Comparison of ENCODE assay signal across 31 mouse cellular contexts in the genomic region with DNA sequence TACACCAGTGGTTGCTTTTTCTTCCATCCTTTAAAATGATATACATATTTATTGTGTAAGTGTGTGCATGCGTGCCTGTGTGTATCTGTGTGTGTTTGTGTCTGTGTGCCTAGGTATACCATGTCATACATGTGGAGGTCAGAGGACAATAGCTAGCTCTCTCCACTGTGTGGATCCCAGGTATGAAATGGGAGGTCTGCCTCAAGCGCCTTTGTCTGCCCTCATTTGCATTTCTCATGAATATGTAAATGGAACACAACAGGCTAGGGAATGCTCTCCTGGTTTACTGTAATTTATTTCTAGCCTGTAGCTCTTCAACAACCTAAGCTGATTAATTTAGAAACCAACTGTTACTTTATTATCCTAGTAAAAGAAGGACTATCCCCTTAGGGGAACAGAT. TPM values are rescaled to one million over a fixed set of nuclear protein-coding genes. Genes with fewer than 3 reads are reported as not detected.
DNase-seq lines count a peak whose midpoint lies in the region; ATAC-seq and TF ChIP-seq lines count a peak whose summit lies in the region.
"Had no signal": no experiment of that assay in that cellular context is flagged by ENCODE, and none has a peak within 500 bp of the region (broad histone marks: within the 10 kb centered on the region; RNA-seq: fewer than 3 reads in every experiment).

No protein-coding gene starts in this region.

- intact Hi-C loops in heart, postnatal 25 days (cut with DNase I): no loop called here

- H3K36me3 ChIP-seq in hindbrain, embryonic 15.5 days: no peaks in the 10 kb centered on the region
- no peaks in the 10 kb centered on the region for H3K36me3 ChIP-seq in midbrain, postnatal 0 days (ENCODE audit: insufficient read depth, low read length)
- H3K36me3 ChIP-seq: embryonic facial prominence, embryonic 13.5 days; heart, embryonic 10.5 days; limb, embryonic 13.5 days; liver, embryonic 12.5 days had no signal

- no peak for TF ChIP-seq POLR2A in brain, embryonic 14.5 days (IDR thresholded peaks at IDR 0.05; ENCODE audit: borderline replicate concordance, extremely low read depth, insufficient read depth, insufficient read length, poor library complexity, severe bottlenecking)

- no peak overlapping the region for H3K4me3 ChIP-seq in hindbrain, embryonic 15.5 days
- H3K4me3 ChIP-seq in midbrain, postnatal 0 days (ENCODE audit: low read depth, low read length): no peak overlapping the region
- H3K4me3 ChIP-seq: embryonic facial prominence, embryonic 13.5 days; erythroblast, embryonic 14.5 days; heart, embryonic 10.5 days; layer of hippocampus, adult 2 months; limb, embryonic 13.5 days; liver, embryonic 12.5 days had no signal

- no peaks in the 10 kb centered on the region for H3K4me1 ChIP-seq in hindbrain, embryonic 15.5 days (replicated peaks)
- no peaks in the 10 kb centered on the region for H3K4me1 ChIP-seq in midbrain, postnatal 0 days (ENCODE audit: insufficient read depth, low read length)
- H3K4me1 ChIP-seq: embryonic facial prominence, embryonic 13.5 days; heart, embryonic 10.5 days; limb, embryonic 13.5 days; liver, embryonic 12.5 days had no signal

- 64% methylated on average over 2 of the region's 2 CpGs for WGBS in hindbrain, embryonic 15.5 days
- 56% methylated on average over 2 of the region's 2 CpGs for WGBS in midbrain, postnatal 0 days

- no peak overlapping the region for H3K27ac ChIP-seq in hindbrain, embryonic 15.5 days (replicated peaks)
- no peak overlapping the region for H3K27ac ChIP-seq in midbrain, postnatal 0 days (ENCODE audit: low read depth, low read length)
- H3K27ac ChIP-seq: embryonic facial prominence, embryonic 13.5 days; heart, embryonic 10.5 days; layer of hippocampus, adult 2 months; limb, embryonic 13.5 days; liver, embryonic 12.5 days had no signal

- no peaks in the 10 kb centered on the region for H3K27me3 ChIP-seq in hindbrain, embryonic 15.5 days
- H3K27me3 ChIP-seq in midbrain, postnatal 0 days (ENCODE audit: insufficient read depth, low read length): no peaks in the 10 kb centered on the region
- H3K27me3 ChIP-seq: embryonic facial prominence, embryonic 13.5 days; limb, embryonic 13.5 days; liver, embryonic 12.5 days had no signal

- peak; percentile 39 for DNase-seq in heart, adult 11 months
- DNase-seq in heart, postnatal 25 days (ENCODE audit: low spot score): no peak
- DNase-seq in brain, embryonic 14.5 days (ENCODE audit: low read depth): peak; percentile 65
- DNase-seq in midbrain, postnatal 0 days (ENCODE audit: low spot score): no peak
- no peak for DNase-seq in cerebellum, adult 9-11 months
- no peak for DNase-seq in layer of hippocampus, adult 8-10 months (ENCODE audit: low spot score in 2 of 2)
- no peak for DNase-seq in spleen, postnatal 36 days (ENCODE audit: low spot score in 2 of 2)
- DNase-seq: adrenal gland, adult 2 months; cerebellum, adult 18-20 months; cerebellum, postnatal 36 days; embryo, embryonic 11 days; kidney, adult 9 months; kidney, postnatal 14 days; lung, adult 18-20 months; lung, postnatal 10 days; thymus, postnatal 4 days had no signal

- 0 out of 2 replicates have a peak, but pooled peaks have one; percentile 52 for ATAC-seq in hindbrain, embryonic 15.5 days (ENCODE audit: low FRiP score, low read depth)
- ATAC-seq in midbrain, postnatal 0 days (ENCODE audit: low FRiP score): peak; percentile 27; the same call in 1 of the 2 replicates
- ATAC-seq: intestine, embryonic 16.5 days; liver, embryonic 12.5 days; Patski had no signal

- no peak for TF ChIP-seq CTCF in brain, embryonic 14.5 days (IDR thresholded peaks at IDR 0.05; ENCODE audit: borderline replicate concordance, extremely low read depth, insufficient read depth, insufficient read length)
- TF ChIP-seq CTCF in midbrain, postnatal 0 days (IDR thresholded peaks at IDR 0.05): no peak

- no peaks in the 10 kb centered on the region for H3K9me3 ChIP-seq in hindbrain, embryonic 15.5 days
- no peaks in the 10 kb centered on the region for H3K9me3 ChIP-seq in midbrain, postnatal 0 days (ENCODE audit: low read length)
- H3K9me3 ChIP-seq: embryonic facial prominence, embryonic 13.5 days; heart, embryonic 10.5 days; limb, embryonic 13.5 days; liver, embryonic 12.5 days had no signal

- no peak overlapping the region for H3K4me2 ChIP-seq in hindbrain, embryonic 15.5 days
- no peak overlapping the region for H3K4me2 ChIP-seq in midbrain, postnatal 0 days (ENCODE audit: low read depth, low read length, poor library complexity, severe bottlenecking)
- H3K4me2 ChIP-seq: embryonic facial prominence, embryonic 13.5 days; limb, embryonic 13.5 days; liver, embryonic 12.5 days had no signal

- no peak overlapping the region for H3K9ac ChIP-seq in hindbrain, embryonic 15.5 days
- no peak overlapping the region for H3K9ac ChIP-seq in midbrain, postnatal 0 days (replicated peaks; ENCODE audit: low read length, poor library complexity, severe bottlenecking)
- H3K9ac ChIP-seq: embryonic facial prominence, embryonic 13.5 days; limb, embryonic 13.5 days; liver, embryonic 12.5 days had no signal

RNA-seq across cellular contexts. Expression of a gene that starts 41.7 kb away (rescaled TPM):
- 1 to 10 TPM; 9.4 to 9.5 TPM for total RNA-seq in heart, postnatal 25 days (2021)
- polyA plus RNA-seq in brain, embryonic 14.5 days (2012; rRNA removed): 8.4 and 9.5 TPM in 2 replicates
- 7.6 and 8.5 TPM in 2 replicates for polyA plus RNA-seq in hindbrain, embryonic 15.5 days (2015; fragmentation: Nextera tagmentation; extraction: Ambion mirVana)
- total RNA-seq in midbrain, postnatal 0 days (2014; rRNA removed): 5.4 and 5.7 TPM in 2 replicates
- polyA plus RNA-seq in midbrain, postnatal 0 days (2015; fragmentation: Nextera tagmentation; extraction: Ambion mirVana): 3.5 and 3.6 TPM in 2 replicates
- total RNA-seq in layer of hippocampus, adult 8-10 months (2022): 1 to 10 TPM; 6.3 to 8.6 (median 7.5) TPM

RNA-seq across cellular contexts. Expression of a gene that starts 42.4 kb away (rescaled TPM):
- total RNA-seq in heart, postnatal 25 days (2021): not detected
- polyA plus RNA-seq in brain, embryonic 14.5 days (2012; rRNA removed): 0.13 and 0.52 TPM in 2 replicates
- polyA plus RNA-seq in hindbrain, embryonic 15.5 days (2015; fragmentation: Nextera tagmentation; extraction: Ambion mirVana): 0.35 and 0.40 TPM in 2 replicates
- total RNA-seq in midbrain, postnatal 0 days (2014; rRNA removed): 0.55 TPM in 1 of 2 replicates, not detected in the other
- polyA plus RNA-seq in midbrain, postnatal 0 days (2015; fragmentation: Nextera tagmentation; extraction: Ambion mirVana): 0.13 and 0.63 TPM in 2 replicates
- 1 to 10 TPM in 1 of 4 experiments, under 1 TPM in 3; 0.47 to 1.1 (median 0.57) TPM for total RNA-seq in layer of hippocampus, adult 8-10 months (2022)
- total RNA-seq: ES-E14; gastrocnemius, adult 18-20 months; hematopoietic stem cell, adult 5-6 weeks had no signal
- polyA plus RNA-seq: embryonic facial prominence, embryonic 13.5 days; erythroblast, embryonic 14.5 days; heart, embryonic 10.5 days; intestine, embryonic 16.5 days; liver, embryonic 12.5 days; spleen, adult 2 months; stomach, embryonic 14.5 days had no signal

RNA-seq across cellular contexts. Expression of a gene that starts 52.0 kb away (rescaled TPM):
- total RNA-seq in heart, postnatal 25 days (2021): not detected
- polyA plus RNA-seq in brain, embryonic 14.5 days (2012; rRNA removed): 1.2 and 1.7 TPM in 2 replicates
- polyA plus RNA-seq in hindbrain, embryonic 15.5 days (2015; fragmentation: Nextera tagmentation; extraction: Ambion mirVana): 0.41 and 0.82 TPM in 2 replicates
- 0.66 and 1.6 TPM in 2 replicates for total RNA-seq in midbrain, postnatal 0 days (2014; rRNA removed)
- polyA plus RNA-seq in midbrain, postnatal 0 days (2015; fragmentation: Nextera tagmentation; extraction: Ambion mirVana): 1.00 and 1.0 TPM in 2 replicates
- 1 to 10 TPM; 1.1 to 2.7 (median 1.7) TPM for total RNA-seq in layer of hippocampus, adult 8-10 months (2022)
- total RNA-seq: hematopoietic stem cell, adult 5-6 weeks had no signal
- polyA plus RNA-seq: embryonic facial prominence, embryonic 13.5 days; erythroblast, embryonic 14.5 days; heart, embryonic 10.5 days; heart, embryonic 16.5 days; liver, embryonic 12.5 days had no signal

Comparison
In these comparisons a context has a peak if more than half of its experiments do, and no peak if none do; other contexts are left out.
1. DNase-seq: peak in heart, adult 11 months (single experiment) and brain, embryonic 14.5 days (single experiment); none in heart, postnatal 25 days (single experiment), midbrain, postnatal 0 days (single experiment), cerebellum, adult 9-11 months (single experiment), layer of hippocampus, adult 8-10 months (0 of 2) and spleen, postnatal 36 days (0 of 2).